Mouse (Mus musculus) retina, adult 2 months (tissue): ENCODE data around the gene Tmsb15l.
"Not testable (repeated sequence)": the region's sequence is repeated elsewhere in the genome, so short reads cannot be mapped to it uniquely, and the experiment has no call there.

Experiments
- DNase-seq: peaks from one replicate; pipeline ENCODE4 v3.0.0-alpha.2; 2012; ENCODE audit warnings: low read depth, low spot score

Tmsb15l gene

DNA sequence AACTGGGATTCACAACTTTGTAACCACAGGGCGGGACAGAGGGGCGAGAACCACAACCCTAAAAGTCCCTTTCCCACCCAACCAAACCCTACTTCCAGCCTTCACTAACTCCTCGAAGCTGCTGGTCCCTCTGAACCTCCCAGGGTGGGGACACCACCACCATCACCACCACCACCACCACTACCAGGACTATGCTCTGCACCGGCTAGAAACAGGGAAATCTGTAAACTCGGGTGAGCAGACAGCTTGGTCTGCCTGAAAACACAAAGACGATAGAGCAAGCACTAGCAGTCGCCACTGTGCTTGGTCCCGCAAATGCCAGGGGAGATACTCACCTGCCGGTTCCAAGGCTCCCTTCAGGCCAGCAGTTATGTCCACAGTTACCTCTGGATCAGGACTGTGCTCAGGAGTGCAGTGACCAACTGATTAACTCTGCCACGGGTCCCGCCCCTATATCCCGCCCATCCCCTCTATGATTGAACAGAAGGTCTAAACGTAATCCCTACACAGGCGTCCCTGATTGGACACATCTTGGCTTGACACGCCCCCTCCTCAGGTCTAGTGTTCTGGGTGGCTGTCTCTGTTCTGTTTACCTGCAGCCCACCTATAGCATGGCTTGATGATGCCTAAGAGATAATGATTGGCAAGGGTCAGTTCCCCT lies at the start of gene Tmsb15l, which contains the start of gene Tmsb15b1:
Tmsb15l (minus strand) TSS at position 446 of the 661 bp plus-strand sequence.
Tmsb15b1 (minus strand) TSS at position 451 of the 661 bp plus-strand sequence.
- DNase-seq, result peak; percentile 73

DNA sequence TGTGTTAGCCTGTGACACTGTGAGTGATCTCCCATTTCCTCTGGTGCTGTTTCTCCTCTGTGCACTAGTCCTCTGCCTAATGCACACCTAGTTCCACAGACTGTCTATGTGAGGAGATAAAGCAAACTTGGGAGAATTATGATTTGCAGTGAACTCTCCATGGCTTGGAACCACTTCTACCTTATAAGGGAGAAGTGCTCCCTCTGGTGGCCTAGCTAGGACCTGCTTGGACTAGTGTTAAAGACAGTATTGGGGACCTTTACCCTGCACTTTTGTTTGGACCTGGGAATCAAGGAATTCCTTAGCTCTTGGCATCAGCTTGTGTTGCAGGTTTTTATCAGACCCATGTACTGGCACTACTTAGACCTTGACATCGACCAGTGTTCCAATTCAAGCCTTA lies 42.6 kb upstream of the Tmsb15l start:
- peak; percentile 42 for DNase-seq

DNA sequence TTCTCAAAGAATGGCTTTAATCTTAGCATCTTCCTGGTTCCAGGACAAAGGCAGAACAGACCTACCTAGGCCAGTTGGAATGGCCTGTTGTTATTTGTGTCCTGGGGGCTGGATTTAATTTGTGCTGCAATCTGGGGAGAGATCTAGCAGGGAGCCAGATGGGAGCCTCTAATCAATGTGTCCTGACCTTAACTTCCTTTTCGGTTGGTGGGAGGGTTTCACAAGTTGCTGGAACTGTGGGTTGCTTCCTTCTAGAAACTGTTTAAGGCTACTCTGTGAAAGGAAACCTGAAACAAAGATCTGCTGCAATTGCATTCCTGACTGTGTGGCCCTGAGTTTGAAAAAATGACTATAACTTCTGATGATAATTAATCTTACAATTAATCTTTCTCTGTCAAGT lies 41.0 kb upstream of the Tmsb15l start:
- no peak for DNase-seq

DNA sequence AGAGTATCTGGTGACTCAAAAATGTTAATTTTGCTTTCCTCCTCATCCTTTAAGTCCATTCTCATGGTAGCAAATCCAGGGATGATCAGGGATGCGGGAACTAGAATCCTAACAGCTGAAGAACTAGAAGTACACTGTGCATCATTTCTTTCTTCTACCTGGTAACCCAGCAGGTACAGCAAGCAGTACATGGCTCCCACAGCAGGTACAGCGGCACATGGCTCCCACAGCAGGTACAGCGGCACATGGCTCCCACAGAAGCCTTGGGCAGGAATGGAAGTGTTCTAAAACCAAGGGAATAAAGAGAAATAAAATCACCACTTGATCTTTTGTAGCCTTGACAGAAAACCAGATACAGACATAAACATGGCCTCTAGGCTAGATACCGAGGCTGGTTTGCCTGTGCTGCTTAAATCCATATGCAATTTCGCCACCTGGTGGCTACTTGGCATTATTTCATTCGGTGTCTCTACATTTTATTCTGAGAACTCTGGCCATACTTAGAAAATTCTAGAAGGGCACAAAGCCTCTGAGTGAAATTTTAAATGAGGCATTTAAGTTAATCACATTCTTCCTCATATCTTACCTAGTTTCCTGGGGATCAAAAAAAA lies 38.5 kb upstream of the Tmsb15l start:
- DNase-seq, result peak; percentile 52

DNA sequence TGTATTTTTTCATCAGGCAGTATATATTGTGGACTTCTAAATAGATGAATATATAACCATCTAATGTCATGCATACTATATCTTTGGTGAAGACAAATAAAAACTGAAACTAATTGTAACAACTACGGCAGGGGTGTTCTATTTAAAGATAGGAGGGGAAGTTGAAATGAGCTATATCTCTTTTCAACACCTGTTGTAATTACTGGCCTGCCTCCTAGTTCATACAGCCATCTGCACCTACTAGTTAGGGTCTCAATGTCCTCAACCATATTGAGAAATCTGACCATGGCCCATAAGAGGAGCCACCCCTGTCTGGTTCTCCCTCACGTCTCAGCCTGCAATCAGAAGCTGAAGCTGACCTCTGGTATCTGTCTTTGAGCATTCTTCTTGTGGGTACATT lies 19.6 kb upstream of the Tmsb15l start:
- DNase-seq, result no peak

DNA sequence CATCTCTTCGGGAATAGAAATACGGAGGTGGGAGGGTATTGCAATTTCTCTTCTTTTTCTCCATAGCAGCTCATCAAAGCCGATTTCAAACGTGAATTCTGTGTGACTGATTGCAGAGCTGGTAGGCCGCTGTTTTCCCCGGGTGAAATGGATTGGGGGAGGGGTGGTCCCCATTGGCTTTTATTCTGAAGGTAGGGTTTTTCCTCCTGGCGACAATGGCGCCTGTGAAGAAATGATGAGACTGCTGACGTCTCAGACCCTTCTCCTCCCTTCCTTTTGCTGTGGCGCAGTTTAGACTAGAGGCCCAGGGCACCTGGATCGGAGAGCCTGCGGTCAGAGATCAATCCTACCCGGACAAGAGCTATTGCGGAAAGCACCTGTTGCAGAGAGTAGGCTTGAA lies 17.0 kb upstream of the Tmsb15l start:
- DNase-seq, result no peak

DNA sequence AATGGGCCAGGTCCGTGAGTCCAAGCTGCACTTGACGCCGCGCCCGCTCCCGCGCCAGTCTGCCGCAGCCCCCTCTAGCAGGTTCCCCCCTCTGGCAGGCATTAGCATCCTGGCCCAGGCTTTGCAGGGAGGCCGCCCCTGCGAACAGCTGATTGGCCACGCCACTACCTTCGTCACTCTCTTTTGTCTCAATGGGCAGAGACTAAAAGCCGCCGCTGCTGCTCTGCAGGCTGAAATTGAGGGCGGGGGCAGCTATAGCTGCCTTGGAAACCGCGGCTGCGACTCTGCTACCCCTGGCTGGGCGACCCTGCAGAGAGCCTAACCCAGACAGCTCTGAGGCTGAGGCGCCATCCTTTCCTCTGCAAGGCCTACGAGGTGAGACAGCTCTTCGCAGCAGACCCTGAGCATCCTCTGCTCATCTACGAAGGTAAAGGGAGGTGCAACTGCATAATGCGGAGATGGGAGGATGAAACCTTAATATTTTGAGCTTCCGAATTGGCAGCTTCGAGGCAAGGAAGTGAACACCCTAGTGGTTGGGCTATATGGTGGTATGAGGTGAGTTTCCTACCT lies 16.4 kb upstream of the Tmsb15l start, which contains the start of gene Zcchc18:
Zcchc18 (plus strand) TSS at position 178 of the 570 bp plus-strand sequence.
- peak; percentile 58 for DNase-seq

DNA sequence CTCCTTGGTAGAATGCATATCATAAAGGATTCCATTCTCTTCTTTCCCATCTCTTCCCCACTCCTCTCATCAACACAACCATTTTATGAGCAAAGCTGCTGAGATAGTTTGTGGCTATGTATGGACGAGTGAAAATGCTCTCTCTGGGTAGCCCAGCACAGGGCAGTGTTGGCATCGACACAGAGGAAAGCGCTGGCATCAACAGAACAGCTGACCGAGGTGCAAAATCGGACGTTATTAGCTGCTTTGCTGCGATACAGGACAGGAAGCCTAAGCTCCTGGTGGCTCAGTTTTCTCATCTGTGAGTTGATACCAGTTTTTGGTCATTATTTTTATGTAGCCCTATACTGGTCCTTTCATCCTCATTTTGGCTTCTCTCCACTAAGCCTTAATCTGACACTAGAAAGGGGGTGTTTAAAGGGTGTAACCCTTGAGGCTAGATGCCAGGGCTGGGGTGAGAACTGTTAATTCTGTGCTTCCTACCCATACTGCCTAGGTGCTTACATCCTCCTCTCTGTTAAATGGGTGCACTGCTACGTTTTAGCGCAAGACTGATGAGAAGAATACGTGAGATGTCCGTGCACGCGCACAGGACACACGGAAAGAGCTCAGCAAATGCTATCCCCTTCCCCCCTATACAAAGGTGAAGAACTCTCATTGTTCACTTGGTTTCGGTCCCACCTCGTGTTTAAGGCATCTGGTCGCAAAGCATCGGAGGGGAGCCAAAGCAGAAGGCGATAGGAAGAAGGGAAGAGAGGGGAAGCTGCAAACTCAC lies 15.7 kb upstream of the Tmsb15l start:
- no peak for DNase-seq

DNA sequence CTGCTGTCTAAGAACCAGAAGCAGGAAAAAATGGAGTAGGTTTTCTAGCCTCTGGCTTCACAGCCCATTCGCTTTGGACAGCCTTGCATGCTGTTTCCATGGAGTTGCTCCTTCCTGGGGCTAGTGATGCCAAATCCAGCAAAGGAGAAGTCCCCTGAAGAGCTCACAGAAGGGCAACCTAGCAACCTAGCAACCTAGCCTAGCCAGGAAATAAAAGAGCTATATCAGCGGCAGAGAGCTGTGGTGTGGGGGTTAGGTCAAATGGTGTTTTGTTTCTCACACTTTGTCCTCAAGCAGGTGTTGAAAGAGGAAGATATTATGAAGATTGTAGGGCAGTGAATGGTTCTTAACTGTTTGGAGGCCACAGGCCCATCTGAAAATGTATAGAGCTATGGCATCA lies 14.6 kb upstream of the Tmsb15l start:
- no peak for DNase-seq

DNA sequence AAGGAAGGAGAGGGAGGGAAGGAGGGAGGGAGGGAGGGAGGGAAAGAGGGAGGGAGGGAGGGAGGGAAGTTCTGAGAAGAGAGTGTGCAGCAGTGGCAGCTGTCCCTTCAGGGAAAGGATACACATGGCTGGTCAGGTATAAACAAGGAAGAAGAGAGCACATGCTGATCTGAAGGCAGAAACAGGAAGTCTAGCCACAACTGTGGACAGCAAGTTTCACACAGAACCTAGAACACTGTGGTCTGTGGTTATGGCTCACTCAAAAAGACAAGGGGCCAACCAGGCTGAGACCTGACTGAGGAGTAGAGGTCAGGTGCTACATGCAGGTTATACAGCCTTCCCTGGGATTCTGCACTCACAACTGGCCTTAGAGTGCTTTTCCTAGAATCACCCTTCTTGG lies 9.4 kb upstream of the Tmsb15l start:
- no peak for DNase-seq

DNA sequence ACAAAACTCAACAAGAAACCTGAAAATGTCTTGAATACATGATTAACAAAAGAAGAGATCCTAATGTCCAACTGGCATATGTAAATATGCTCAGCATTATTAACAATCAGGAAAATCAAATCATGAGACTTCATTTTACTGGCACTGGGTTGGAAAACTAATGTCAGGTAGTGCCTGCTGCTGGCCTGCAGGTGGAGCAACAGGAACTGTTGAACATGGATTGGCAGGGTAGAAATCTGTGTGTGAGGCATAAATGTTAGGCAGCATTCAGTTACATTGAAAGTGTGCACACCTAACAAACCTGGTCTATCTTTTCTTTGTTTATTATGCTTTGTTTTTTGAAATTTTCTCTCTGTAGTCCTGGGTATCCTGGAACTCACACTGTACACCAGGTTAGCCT lies 1.9 kb upstream of the Tmsb15l start:
- no peak for DNase-seq

DNA sequence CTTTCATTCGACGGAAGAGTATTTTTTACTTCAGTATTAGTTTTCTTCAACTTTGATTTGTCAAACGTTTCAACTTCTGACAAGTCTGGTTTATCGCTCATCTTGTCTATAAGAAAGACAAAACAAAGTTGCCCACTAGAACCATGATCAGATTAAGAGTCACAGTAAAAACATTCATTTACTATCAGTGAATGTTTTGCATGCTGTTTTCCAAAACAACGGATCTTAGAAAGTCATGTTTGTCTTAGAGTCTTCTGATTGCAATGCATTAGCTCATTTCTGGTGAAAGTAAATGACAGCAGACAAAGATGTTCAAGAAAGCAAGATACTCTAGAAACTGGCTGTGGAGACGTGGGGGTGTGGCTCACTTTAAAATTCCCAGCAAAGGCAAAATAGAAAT lies 1.3 kb downstream of the Tmsb15l start, which contains the start of gene Tmsb15b2:
Tmsb15b2 (minus strand) TSS at position 101 of the 400 bp plus-strand sequence.
- DNase-seq, result not testable (repeated sequence)

DNA sequence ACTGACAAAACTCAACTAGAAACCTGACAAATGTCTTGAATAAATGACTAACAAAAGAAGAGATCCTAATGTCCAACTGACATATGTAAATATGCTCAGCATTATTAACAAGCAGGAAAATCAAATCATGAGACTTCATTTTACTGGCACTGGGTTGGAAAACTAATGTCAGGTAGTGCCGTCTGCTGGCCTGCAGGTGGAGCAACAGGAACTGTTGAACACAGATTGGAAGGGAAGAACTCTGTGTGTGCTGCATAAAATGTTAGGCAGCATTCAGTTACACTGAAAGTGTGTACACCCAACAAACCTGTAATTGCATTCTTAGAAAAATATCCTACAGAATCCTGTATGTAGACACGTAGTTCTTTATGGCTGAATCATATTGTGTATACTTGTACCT lies 17.0 kb downstream of the Tmsb15l start:
- no peak for DNase-seq

DNA sequence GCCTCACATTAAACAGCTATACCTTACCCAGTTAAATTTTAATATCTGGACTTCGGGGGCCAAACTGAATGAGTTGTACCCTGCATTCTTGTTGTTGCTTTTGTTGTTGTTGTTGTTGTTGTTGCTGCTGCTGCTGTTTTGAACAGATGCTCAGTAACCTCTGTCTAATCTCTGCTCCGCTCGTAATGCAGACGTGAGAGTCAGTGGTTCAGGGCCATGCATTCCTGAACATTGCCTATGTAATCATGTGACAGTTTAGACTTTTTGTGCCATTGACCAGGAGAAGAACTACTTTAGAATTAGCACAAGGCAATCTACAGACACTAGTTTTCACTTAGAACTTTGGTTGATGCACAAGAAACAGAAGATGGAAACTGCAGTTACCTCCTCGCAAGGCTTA lies 18.4 kb downstream of the Tmsb15l start:
- not testable (repeated sequence) for DNase-seq

DNA sequence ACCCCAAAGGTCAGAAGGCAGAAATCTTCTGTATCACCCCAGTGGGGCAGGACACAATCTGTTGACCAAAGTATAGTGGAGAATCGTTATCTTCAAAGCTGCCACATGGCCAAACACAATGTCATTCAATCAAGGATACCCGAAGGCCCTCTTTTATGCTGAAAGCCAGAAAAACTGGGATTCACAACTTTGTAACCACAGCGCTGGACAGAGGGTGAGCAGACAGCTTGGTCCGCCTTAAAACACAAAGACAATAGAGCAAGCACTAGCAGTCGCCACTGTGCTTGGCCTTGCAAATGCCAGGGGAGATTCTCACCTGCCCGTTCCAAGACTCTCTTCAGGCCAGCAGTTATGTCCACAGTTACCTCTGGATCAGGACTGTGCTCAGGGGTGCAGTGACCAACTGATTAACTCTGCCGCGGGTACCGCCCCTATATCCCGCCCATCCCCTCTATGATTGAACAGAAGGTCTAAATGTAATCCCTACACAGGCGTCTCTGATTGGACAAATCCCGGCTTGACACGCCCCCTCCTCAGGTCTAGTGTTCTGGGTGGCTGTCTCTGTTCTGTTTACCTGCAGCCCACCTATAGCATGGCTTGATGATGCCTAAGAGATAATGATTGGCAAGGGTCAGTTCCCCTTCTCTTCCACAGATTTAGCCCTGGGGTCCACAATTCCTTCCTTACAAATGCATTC lies 18.9 kb downstream of the Tmsb15l start:
- peak; percentile 61 for DNase-seq

DNA sequence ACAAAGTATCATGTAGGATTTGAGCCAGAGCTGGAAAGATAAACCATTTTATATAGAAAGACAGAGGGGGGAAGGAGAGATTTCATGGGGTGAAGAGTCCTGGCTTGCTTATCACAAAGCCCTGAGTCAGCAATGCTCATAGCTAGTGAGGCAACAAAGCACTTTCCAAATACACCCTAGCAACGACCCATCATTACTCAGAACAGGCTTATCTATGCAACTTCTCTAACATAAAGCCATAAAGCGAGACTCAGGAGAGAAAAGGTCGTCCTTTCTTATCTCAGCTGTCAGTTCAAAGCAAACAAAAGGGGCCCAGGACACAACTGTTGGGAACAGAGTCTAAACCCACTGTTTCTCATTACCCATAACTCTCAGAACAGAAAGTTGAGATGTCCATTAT lies 38.7 kb downstream of the Tmsb15l start:
- no peak for DNase-seq

DNA sequence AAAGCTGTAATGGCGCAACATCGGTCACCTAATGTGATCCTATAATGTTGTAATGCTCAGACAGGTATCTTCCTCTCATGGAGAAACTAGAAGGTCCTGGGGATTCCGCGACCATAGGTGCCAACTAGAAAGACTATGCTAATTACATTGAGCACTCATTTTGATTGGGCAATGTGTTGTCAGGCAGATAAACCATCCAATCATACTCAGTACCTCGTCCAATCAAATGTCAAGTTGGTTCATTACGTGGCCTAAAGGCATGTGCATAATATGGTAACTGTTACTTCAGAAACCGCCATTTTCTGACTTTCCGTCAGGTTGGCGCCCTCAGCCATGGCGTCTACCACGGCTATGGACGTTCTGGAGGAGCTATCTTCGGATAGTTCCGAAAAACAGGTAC lies 49.6 kb downstream of the Tmsb15l start, which contains the start of gene H2bfm:
H2bfm (plus strand) TSS at position 295 of the 400 bp plus-strand sequence.
- no peak for DNase-seq

DNA sequence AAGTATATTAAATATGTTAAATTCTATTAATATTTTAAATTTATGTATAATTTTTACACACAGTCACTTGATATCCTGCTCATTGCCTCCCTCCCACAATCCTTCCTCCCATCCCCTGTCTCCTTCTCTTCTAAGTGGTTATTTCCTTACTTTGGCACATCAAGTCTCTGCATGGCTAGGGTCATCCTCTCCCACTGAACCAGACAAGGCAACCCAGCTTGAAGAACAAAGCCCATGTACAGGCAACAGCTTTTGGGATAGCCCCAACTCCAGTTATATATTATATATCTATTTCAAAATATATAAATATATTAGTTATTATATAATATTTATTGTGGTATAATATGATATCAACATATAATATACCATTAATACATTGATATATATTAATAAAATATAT lies 50.8 kb downstream of the Tmsb15l start:
- DNase-seq, result no peak
